Mouse (Mus musculus): ENCODE data around the gene Trim66. TPM values are rescaled to one million over a fixed set of nuclear protein-coding genes. Genes with fewer than 3 reads are reported as not detected.

Trim66 gene
- total RNA-seq, 1 experiment, result 0.62 TPM

- H3K36me3 ChIP-seq (ENCODE audit: control insufficient read depth, insufficient read depth, low read length, poor library complexity, severe bottlenecking), result peaks cover 2% of the 10 kb centered on the region; the same call in 1 of the 2 replicates
- in situ Hi-C loops (cut with MboI; ENCODE audit: low sequenced_read_pairs in 2 of 2, unreplicated experiment in 2 of 2), result no loop called here
- no peak overlapping the region for H3K27ac ChIP-seq (ENCODE audit: insufficient read depth, low read depth, low read length, poor library complexity, severe bottlenecking)
- no peaks in the 10 kb centered on the region for H3K9me3 ChIP-seq (ENCODE audit: control insufficient read depth, insufficient read depth, low read depth, low read length)
- TF ChIP-seq MAFK (IDR thresholded peaks at IDR 0.05; ENCODE audit: insufficient read depth, low read depth, low read length) (no peak), ZC3H11A (IDR thresholded peaks at IDR 0.05; ENCODE audit: borderline replicate concordance, low read depth, low read length) (no peak), CHD2 (IDR thresholded peaks at IDR 0.05; ENCODE audit: low read depth, low read length) (no peak), ZNF384 (IDR thresholded peaks at IDR 0.05; ENCODE audit: low read depth, low read length) (no peak), HCFC1 (IDR thresholded peaks at IDR 0.05; ENCODE audit: borderline replicate concordance, insufficient read depth, low read length) (no peak)
- H3K4me1 ChIP-seq (ENCODE audit: control insufficient read depth in 2 of 2, insufficient read depth in 2 of 2, low read length in 2 of 2, poor library complexity in 1 of 2), result no peaks in the 10 kb centered on the region
- H3K4me3 ChIP-seq (ENCODE audit: insufficient read depth in 1 of 2, low read depth in 1 of 2, low read length in 2 of 2, poor library complexity in 1 of 2, severe bottlenecking in 1 of 2), result no peak overlapping the region
- H3K9ac ChIP-seq (ENCODE audit: insufficient read depth, low read depth, low read length, poor library complexity, severe bottlenecking), result no peak overlapping the region
- DNase-seq (ENCODE audit: low read depth, low spot score), result no peak
These were observed 28.6 kb upstream of the Trim66 start for GRCm38 (mm10) chr7:109536451-109536946.

- TF ChIP-seq ZNF384 (IDR thresholded peaks at IDR 0.05; ENCODE audit: low read depth, low read length) (no peak), HCFC1 (IDR thresholded peaks at IDR 0.05; ENCODE audit: borderline replicate concordance, insufficient read depth, low read length) (no peak), CHD2 (IDR thresholded peaks at IDR 0.05; ENCODE audit: low read depth, low read length) (no peak), MAFK (IDR thresholded peaks at IDR 0.05; ENCODE audit: insufficient read depth, low read depth, low read length) (no peak), ZC3H11A (IDR thresholded peaks at IDR 0.05; ENCODE audit: borderline replicate concordance, low read depth, low read length) (no peak)
- no peak overlapping the region for H3K27ac ChIP-seq (ENCODE audit: insufficient read depth, low read depth, low read length, poor library complexity, severe bottlenecking)
- H3K36me3 ChIP-seq (ENCODE audit: control insufficient read depth, insufficient read depth, low read length, poor library complexity, severe bottlenecking), result peaks cover 2% of the 10 kb centered on the region; the same call in 1 of the 2 replicates
- no peaks in the 10 kb centered on the region for H3K4me1 ChIP-seq (ENCODE audit: control insufficient read depth in 2 of 2, insufficient read depth in 2 of 2, low read length in 2 of 2, poor library complexity in 1 of 2)
- in situ Hi-C loops (cut with MboI; ENCODE audit: low sequenced_read_pairs in 2 of 2, unreplicated experiment in 2 of 2), result no loop called here
- H3K9ac ChIP-seq (ENCODE audit: insufficient read depth, low read depth, low read length, poor library complexity, severe bottlenecking), result no peak overlapping the region
- no peak overlapping the region for H3K4me3 ChIP-seq (ENCODE audit: insufficient read depth in 1 of 2, low read depth in 1 of 2, low read length in 2 of 2, poor library complexity in 1 of 2, severe bottlenecking in 1 of 2)
- no peak for DNase-seq (ENCODE audit: low read depth, low spot score)
- no peaks in the 10 kb centered on the region for H3K9me3 ChIP-seq (ENCODE audit: control insufficient read depth, insufficient read depth, low read depth, low read length)
These were observed 27.0 kb upstream of the Trim66 start for GRCm38 (mm10) chr7:109534921-109535320.

GRCm38 (mm10) chr7:109533888-109534287 lies 26.0 kb upstream of the Trim66 start:
- no peak for DNase-seq (ENCODE audit: low read depth, low spot score)
- in situ Hi-C loops (cut with MboI; ENCODE audit: low sequenced_read_pairs in 2 of 2, unreplicated experiment in 2 of 2), result no loop called here
- H3K9ac ChIP-seq (ENCODE audit: insufficient read depth, low read depth, low read length, poor library complexity, severe bottlenecking), result no peak overlapping the region
- H3K4me3 ChIP-seq (ENCODE audit: insufficient read depth in 1 of 2, low read depth in 1 of 2, low read length in 2 of 2, poor library complexity in 1 of 2, severe bottlenecking in 1 of 2), result no peak overlapping the region
- peaks cover 2% of the 10 kb centered on the region; the same call in 1 of the 2 replicates for H3K36me3 ChIP-seq (ENCODE audit: control insufficient read depth, insufficient read depth, low read length, poor library complexity, severe bottlenecking)
- no peak overlapping the region for H3K27ac ChIP-seq (ENCODE audit: insufficient read depth, low read depth, low read length, poor library complexity, severe bottlenecking)
- H3K9me3 ChIP-seq (ENCODE audit: control insufficient read depth, insufficient read depth, low read depth, low read length), result no peaks in the 10 kb centered on the region
- TF ChIP-seq ZNF384 (IDR thresholded peaks at IDR 0.05; ENCODE audit: low read depth, low read length), result no peak
- no peak for TF ChIP-seq HCFC1 (IDR thresholded peaks at IDR 0.05; ENCODE audit: borderline replicate concordance, insufficient read depth, low read length)
- no peak for TF ChIP-seq ZC3H11A (IDR thresholded peaks at IDR 0.05; ENCODE audit: borderline replicate concordance, low read depth, low read length)
- TF ChIP-seq MAFK (IDR thresholded peaks at IDR 0.05; ENCODE audit: insufficient read depth, low read depth, low read length), result no peak
- no peak for TF ChIP-seq CHD2 (IDR thresholded peaks at IDR 0.05; ENCODE audit: low read depth, low read length)
- H3K4me1 ChIP-seq (ENCODE audit: control insufficient read depth in 2 of 2, insufficient read depth in 2 of 2, low read length in 2 of 2, poor library complexity in 1 of 2), result no peaks in the 10 kb centered on the region

GRCm38 (mm10) chr7:109533129-109533528 lies 25.2 kb upstream of the Trim66 start:
- TF ChIP-seq HCFC1 (IDR thresholded peaks at IDR 0.05; ENCODE audit: borderline replicate concordance, insufficient read depth, low read length), result no peak
- no peak for TF ChIP-seq ZNF384 (IDR thresholded peaks at IDR 0.05; ENCODE audit: low read depth, low read length)
- no peak for TF ChIP-seq MAFK (IDR thresholded peaks at IDR 0.05; ENCODE audit: insufficient read depth, low read depth, low read length)
- TF ChIP-seq ZC3H11A (IDR thresholded peaks at IDR 0.05; ENCODE audit: borderline replicate concordance, low read depth, low read length), result no peak
- TF ChIP-seq CHD2 (IDR thresholded peaks at IDR 0.05; ENCODE audit: low read depth, low read length), result no peak
- peaks cover 2% of the 10 kb centered on the region; the same call in 1 of the 2 replicates for H3K36me3 ChIP-seq (ENCODE audit: control insufficient read depth, insufficient read depth, low read length, poor library complexity, severe bottlenecking)
- no peaks in the 10 kb centered on the region for H3K9me3 ChIP-seq (ENCODE audit: control insufficient read depth, insufficient read depth, low read depth, low read length)
- DNase-seq (ENCODE audit: low read depth, low spot score), result no peak
- H3K4me3 ChIP-seq (ENCODE audit: insufficient read depth in 1 of 2, low read depth in 1 of 2, low read length in 2 of 2, poor library complexity in 1 of 2, severe bottlenecking in 1 of 2), result no peak overlapping the region
- H3K9ac ChIP-seq (ENCODE audit: insufficient read depth, low read depth, low read length, poor library complexity, severe bottlenecking), result no peak overlapping the region
- H3K27ac ChIP-seq (ENCODE audit: insufficient read depth, low read depth, low read length, poor library complexity, severe bottlenecking), result no peak overlapping the region
- H3K4me1 ChIP-seq (ENCODE audit: control insufficient read depth in 2 of 2, insufficient read depth in 2 of 2, low read length in 2 of 2, poor library complexity in 1 of 2), result no peaks in the 10 kb centered on the region
- in situ Hi-C loops (cut with MboI; ENCODE audit: low sequenced_read_pairs in 2 of 2, unreplicated experiment in 2 of 2), result no loop called here

All from ES-E14 (cell line).